Mouse (Mus musculus) gastrocnemius, adult 2 months (tissue): ENCODE data around the gene Rhbdf2. TPM values are rescaled to one million over a fixed set of nuclear protein-coding genes. Genes with fewer than 3 reads are reported as not detected.

Experiments used
- DNase-seq: peaks from one replicate; pipeline ENCODE4 v3.0.0; 2022
- H3K27ac ChIP-seq: fragments of 200-600 bp; 2 replicates; pipeline ENCODE4 v1.8.1; 2022; ENCODE audit warnings: mild to moderate bottlenecking
- H3K4me3 ChIP-seq: fragments of 200-600 bp; 2 replicates; pipeline ENCODE4 v1.8.1; 2022; ENCODE audit warnings: mild to moderate bottlenecking, moderate library complexity
- CTCF ChIP-seq: fragments of 200-600 bp; IDR thresholded peaks from 2 replicates; pipeline ENCODE4 v1.8.1; 2022; ENCODE audit warnings: antibody characterized with exemption, mild to moderate bottlenecking, moderate library complexity
- intact Hi-C: fragments of 180-260 bp; cut with DNase I; formaldehyde crosslinking; loops from one replicate; pipeline ENCODE4 v1.15.1; 2025
- total RNA-seq, 2 experiments: library from RNA; stranded (reverse); gene quantifications; 2 replicates each; pipeline ENCODE4 v1.2.3; 2021

Rhbdf2 gene
- total RNA-seq, 2 experiments from 2014 or later, result 11.6 to 14.4 TPM

DNA sequence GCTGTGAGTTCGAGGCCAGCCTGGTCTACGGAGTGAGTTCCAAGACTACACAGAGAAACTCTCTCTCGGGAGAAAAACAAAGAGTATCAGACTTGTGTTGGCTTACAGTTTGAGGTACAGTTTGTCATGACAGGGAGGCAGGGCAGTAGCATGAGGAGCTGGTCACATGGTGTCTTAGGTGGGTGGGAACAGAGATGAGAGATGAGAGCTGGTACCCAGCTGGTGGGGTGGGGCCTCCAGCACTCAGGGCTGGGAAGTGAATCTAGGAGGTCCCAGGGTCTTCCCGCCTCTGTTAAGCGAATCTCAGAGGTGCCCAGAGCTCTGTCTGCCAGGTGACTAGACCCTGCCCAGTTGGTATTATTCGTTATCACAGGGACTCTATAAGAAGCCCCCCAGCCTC lies 2.7 kb upstream of the Rhbdf2 start:
- no peak for DNase-seq
- intact Hi-C loops, result loop anchor here (1.0 to 5.0 kb wide), 4 partner anchors 27 to 127 kb away; partner anchors contain the start of gene Aanat
- no peak overlapping the region for H3K27ac ChIP-seq

DNA sequence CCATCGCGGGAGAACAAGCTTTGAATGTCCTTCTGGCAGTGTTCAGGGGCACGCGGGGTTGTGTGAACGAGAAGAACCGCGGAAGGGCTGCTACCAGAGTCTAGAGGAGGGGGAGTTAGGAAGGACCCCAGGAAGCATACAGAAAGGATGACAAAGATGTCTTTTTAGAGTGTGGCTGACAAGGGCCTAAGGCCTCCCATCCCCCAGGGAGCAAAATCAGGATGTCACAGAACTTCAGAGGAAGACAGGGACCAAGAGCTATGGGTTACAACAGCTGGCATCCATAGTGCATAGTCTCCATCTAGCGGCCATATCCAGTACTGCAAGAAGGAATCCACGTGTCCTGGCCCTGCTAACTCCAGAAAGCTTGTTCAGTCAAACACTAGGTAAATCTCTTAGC lies 1.9 kb upstream of the Rhbdf2 start:
- TF ChIP-seq CTCF, result peak; percentile 95
- Histone ChIP-seq H3K4me3 (no peak overlapping the region), H3K27ac (no peak overlapping the region)
- DNase-seq, result peak; percentile 81
- intact Hi-C loops, result loop anchor here (1.0 to 5.0 kb wide), 4 partner anchors 26 to 126 kb away; partner anchors contain the start of gene Aanat

More for the DNA sequence above, 2.7 kb upstream of the Rhbdf2 start:
- no peak overlapping the region for H3K4me3 ChIP-seq
- TF ChIP-seq CTCF, result no peak

GRCm38 (mm10) chr11:116627072-116628020 lies 527 bp upstream of the Rhbdf2 start:
- no peak overlapping the region for H3K27ac ChIP-seq
- no peak overlapping the region for H3K4me3 ChIP-seq
- intact Hi-C loops, result loop anchor here (2.0 to 5.0 kb wide), 2 partner anchors 25 to 125 kb away; no protein-coding TSS in a partner anchor
- TF ChIP-seq CTCF, result peak; percentile 54
- DNase-seq, result peak; percentile 72

DNA sequence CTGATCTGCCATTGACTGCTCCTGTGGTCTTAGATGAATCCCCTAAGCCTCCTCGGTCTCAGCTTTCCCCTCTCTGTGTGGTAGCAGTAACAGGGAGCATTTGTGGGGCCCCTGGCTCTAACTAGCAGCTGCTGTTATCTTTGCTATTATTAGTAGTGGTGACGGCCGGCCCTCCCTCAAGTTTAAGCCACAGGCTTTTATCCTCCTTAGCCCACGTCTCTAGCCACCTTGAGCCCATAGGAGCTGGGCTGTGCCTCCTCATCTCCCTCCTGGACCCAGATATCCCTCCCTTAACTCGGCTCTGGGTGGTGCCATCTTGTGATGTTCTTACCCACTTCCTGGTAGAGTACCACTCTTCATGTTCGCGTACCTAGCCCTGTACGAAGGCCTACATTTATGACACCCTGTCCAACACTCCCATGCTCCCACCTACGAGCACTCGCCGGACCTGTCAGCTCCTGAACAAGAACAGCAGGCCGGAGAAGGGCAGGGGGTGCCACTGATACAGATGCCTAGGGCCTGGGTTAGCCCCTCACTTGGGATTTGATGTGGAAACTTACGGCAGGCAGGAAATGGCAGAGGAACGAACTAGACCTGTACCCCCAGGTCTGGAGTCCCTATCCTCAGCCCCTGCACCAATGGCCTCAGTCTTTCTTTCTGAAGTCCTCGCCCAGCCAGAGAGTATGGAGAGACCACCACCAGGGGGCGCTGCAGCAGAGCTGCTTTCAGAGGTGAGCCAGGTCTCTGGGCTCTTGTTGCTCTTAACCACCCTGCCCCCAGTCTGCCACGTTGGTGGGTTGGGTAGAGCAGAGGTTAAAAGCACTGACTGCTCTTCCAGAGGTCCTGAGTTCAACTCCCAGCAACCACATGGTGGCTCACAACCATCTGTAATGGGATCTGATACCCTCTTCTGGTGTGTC lies 1.5 kb downstream of the Rhbdf2 start:
- Histone ChIP-seq H3K27ac (peak overlapping the region; percentile 98; the same call in 1 of the 2 replicates), H3K4me3 (no peak overlapping the region)
- peak; percentile 79 for TF ChIP-seq CTCF
- intact Hi-C loops, result loop anchor here (5.0 kb wide), 1 partner anchor 123 kb away; no protein-coding TSS in a partner anchor
- peak; percentile 68 for DNase-seq

DNA sequence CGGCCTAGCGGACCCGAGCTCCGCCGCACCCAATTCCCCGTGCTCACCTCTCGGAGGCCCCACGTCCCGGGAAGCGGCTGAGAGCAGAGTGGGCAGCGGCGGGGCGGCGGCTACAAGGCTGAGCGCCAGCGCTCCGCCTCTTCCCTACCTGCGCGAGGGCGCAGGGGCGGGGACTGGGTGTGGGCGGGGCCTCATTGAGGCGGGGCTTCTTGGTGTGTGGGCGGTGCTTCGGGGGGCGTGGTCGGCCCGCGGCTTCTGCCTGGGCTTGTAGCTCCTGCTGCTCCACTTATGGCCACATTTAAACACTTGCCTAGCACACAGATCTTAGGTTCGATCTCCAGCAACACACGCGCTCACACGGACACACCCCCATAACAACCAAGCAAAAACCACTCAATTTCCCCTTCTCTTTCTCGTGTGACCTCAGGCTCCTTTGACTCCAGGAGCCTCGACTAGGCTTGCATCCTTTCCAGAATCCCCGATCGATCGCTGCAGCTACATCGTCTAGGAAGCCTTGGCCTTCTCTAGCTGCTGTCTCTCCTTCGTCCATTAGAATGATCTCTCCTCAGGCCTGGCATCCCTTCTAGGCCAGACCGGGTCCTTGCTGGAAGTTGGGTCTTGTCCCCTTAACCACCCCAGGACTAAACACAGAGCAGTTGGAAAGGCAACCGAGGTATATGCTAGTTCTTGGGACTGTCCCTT lies 2.5 kb downstream of the Rhbdf2 start:
- Histone ChIP-seq H3K27ac (peak overlapping the region; percentile 98), H3K4me3 (peak overlapping the region; percentile 80)
- TF ChIP-seq CTCF, result no peak
- peak; percentile 89 for DNase-seq
- intact Hi-C loops, result no loop called here

DNA sequence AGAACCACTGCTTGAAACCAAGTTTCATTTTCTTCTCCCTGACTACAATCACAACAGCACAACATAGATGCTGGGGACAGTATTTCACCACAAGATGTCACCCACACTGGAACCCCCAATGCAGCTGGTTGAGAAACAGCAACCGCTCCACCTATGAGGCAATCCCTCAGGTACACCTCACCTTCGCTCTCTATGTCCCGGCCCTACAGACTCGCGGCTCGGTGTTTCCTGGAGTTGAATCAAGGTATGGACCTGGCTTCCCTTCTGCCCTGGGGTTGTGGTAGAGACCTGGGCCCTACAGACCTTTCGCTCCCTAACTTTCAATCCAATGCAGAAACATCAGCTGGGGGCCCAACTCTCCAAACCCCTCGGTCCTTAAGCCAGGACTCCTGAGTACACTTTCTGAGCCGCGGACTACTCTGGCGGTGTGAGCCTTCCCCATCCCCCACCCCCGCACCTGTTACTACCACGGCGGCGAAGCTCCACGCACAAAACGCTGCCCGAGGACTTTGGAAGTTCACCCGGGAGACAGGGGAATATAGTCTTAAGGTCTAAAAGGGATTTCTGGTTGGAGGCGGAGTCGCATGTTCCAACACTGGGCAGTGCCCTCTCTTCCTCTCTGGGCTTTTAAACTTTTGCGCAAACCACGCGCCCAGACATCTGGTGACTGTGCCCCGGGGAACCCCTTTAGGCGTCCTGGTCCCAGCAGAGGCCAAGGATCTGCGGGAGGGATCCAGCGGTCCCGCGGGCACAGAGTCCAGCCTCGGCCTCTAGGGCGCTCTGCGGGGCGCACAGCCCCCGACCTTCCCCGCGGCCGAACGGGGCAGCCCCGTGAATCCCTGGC lies 3.3 kb downstream of the Rhbdf2 start:
- Histone ChIP-seq H3K4me3 (peak overlapping the region; percentile 80), H3K27ac (peak overlapping the region; percentile 98)
- intact Hi-C loops, result no loop called here
- peak; percentile 69 for DNase-seq
- no peak; the same call in 1 of the 2 replicates for TF ChIP-seq CTCF

DNA sequence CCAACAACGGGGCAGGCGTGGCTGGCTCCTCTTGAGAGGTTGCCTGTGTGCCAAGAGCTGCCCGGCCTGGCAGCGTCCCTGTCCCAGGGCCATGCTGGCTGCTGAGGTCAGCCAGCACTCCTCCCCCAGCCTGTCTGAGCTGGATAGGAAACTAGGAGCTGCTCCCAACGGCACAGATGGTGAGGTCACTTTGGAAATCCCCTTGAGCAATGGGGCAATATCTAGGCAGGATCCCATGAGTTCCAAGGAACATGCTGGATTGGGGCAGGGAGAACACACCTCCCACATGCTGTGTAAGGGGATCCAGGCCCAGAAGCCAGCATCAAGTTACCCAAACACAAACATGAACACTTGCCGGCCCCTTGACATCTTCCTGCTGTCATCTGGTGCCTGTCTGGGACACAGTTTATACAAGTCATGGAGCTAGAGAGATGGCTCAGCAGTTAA lies 5.5 kb downstream of the Rhbdf2 start:
- H3K27ac ChIP-seq, result peak overlapping the region; percentile 98
- no peak for TF ChIP-seq CTCF
- peak overlapping the region; percentile 80 for H3K4me3 ChIP-seq
- intact Hi-C loops, result no loop called here
- peak; percentile 95 for DNase-seq

DNA sequence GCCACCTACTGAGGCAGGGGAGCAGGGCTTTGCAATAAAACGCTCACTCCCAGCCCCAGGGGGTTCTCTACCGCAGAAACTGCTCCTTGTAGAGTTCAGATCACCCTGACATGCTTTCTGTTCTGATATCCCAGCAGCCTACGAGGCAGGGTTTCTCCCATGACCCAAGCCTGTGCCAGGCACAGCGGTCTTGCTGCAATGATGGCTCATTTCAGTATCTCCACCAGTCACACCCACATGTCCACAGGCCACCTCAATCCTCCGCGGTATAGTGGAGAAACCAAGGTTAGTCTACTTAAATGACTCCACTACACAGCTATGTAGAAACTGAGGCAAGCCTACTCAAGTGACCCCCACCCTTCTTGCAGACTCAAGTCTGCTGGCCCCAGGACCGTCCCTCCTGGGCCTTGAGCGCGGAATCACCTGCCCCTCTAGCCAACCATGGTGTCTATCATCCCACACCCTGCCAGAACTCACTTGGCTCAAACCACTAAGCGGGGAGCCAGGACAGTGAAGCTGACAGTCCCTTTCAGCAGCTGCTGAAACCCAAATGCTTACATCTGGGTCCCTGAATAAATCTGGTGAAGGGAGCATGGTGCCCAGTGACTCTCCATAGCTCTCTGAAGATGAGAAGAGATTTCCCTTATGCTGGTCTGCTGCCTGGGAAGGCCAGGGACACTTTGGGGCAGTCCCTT lies 6.1 kb downstream of the Rhbdf2 start:
- peak overlapping the region; percentile 80 for H3K4me3 ChIP-seq
- intact Hi-C loops, result no loop called here
- TF ChIP-seq CTCF, result no peak

GRCm38 (mm10) chr11:116620073-116620472 lies 6.7 kb downstream of the Rhbdf2 start:
- no peak for DNase-seq
- no peak for TF ChIP-seq CTCF
- Histone ChIP-seq H3K4me3 (peak overlapping the region; percentile 80), H3K27ac (peak overlapping the region; percentile 98)
- intact Hi-C loops, result no loop called here

More for the DNA sequence above, 6.1 kb downstream of the Rhbdf2 start:
- peak; percentile 58 for DNase-seq
- H3K27ac ChIP-seq, result peak overlapping the region; percentile 98

DNA sequence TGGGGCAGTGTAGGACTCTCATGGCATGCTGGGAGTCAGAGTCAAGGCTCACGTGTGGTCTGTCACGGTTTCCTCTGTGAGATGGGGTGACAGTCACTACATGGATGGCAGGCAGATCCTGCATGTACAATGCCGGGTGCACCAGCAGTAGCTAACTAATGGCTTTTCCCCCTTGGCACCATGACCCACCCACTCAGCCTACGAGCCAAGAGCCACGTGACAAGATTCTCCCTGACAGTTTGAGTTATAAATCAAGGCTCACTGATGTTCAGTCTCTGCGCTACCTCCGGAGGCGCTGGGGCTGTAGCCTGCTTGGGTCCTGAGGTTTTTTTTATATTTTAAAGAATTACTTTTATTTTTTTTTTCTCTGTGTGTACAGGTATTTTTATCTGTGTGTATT lies 7.3 kb downstream of the Rhbdf2 start:
- intact Hi-C loops, result no loop called here
- Histone ChIP-seq H3K27ac (peak overlapping the region; percentile 98), H3K4me3 (peak overlapping the region; percentile 80)
- TF ChIP-seq CTCF, result no peak
- no peak for DNase-seq
